Mouse (Mus musculus): ENCODE results near the gene Olfr1449.
"Not testable (repeated sequence)": the region's sequence is repeated elsewhere in the genome, so short reads cannot be mapped to it uniquely, and the experiment has no call there.

Gene Olfr1449

GRCm38 (mm10) chr19:12930540-12930939 is at the start of gene Olfr1449:
TSS of gene Olfr1449 (plus strand) at chr19:12930840.
- no peak for DNase-seq

GRCm38 (mm10) chr19:12883555-12883954 is 47.1 kb upstream of the Olfr1449 start, which contains the start of gene Olfr1445:
TSS of gene Olfr1445 (plus strand) at chr19:12883855.
- DNase-seq = no peak

GRCm38 (mm10) chr19:12893424-12893823 is 37.2 kb upstream of the Olfr1449 start, which contains the start of gene Olfr1446:
TSS of gene Olfr1446 (minus strand) at chr19:12893524.
- DNase-seq = no peak

- DNase-seq = no peak
Measured at GRCm38 (mm10) chr19:12903643-12904042, 27.0 kb upstream of the Olfr1449 start, which contains the start of gene Olfr1447. TSS of gene Olfr1447 (minus strand) at chr19:12903743.

- no peak for DNase-seq
Measured at GRCm38 (mm10) chr19:12924319-12924718, 6.3 kb upstream of the Olfr1449 start, which contains the start of gene Olfr1448. TSS of gene Olfr1448 (minus strand) at chr19:12924419.

- no peak for DNase-seq
Measured at GRCm38 (mm10) chr19:12949958-12950357, 19.3 kb downstream of the Olfr1449 start, which contains the start of gene Olfr1450. TSS of gene Olfr1450 (plus strand) at chr19:12950258.

- DNase-seq = not testable (repeated sequence)
Measured at GRCm38 (mm10) chr19:12970082-12970481, 39.4 kb downstream of the Olfr1449 start.

All from cerebellum, postnatal 25 days (tissue).